Mouse (Mus musculus): ENCODE results near the gene Sigirr. TPM values are rescaled to one million over a fixed set of nuclear protein-coding genes. Genes with fewer than 3 reads are reported as not detected.
A peak's percentile ranks its signal among the peaks of the same experiment; 100 is the strongest.

Gene Sigirr
- polyA plus RNA-seq, 1 experiment from 2014 or later: 3.3 TPM

GRCm38 (mm10) chr7:141047581-141048225 is 52.7 kb downstream of the Sigirr start:
- peak; percentile 92 for ATAC-seq
- H3K9ac ChIP-seq (ENCODE audit: low read depth, low read length): peak overlapping the region; percentile 70
- H3K9me3 ChIP-seq (ENCODE audit: control insufficient read depth, low read length): no peaks in the 10 kb centered on the region
- no peaks in the 10 kb centered on the region for H3K27me3 ChIP-seq (replicated peaks; ENCODE audit: control insufficient read depth, insufficient read depth, low read length)
- H3K36me3 ChIP-seq (ENCODE audit: control insufficient read depth, insufficient read depth, low read length): no peaks in the 10 kb centered on the region
- peak overlapping the region; percentile 83 for H3K27ac ChIP-seq (ENCODE audit: low read depth, low read length)
- WGBS: 10% methylated on average over 15 of the region's 19 CpGs
- H3K4me1 ChIP-seq (ENCODE audit: control insufficient read depth, insufficient read depth, low read depth, low read length): peaks cover 4% of the 10 kb centered on the region
- peak overlapping the region; percentile 48 for H3K4me3 ChIP-seq (ENCODE audit: low read length)
- peak overlapping the region; percentile 97 for H3K4me2 ChIP-seq (ENCODE audit: low read length)

DNA sequence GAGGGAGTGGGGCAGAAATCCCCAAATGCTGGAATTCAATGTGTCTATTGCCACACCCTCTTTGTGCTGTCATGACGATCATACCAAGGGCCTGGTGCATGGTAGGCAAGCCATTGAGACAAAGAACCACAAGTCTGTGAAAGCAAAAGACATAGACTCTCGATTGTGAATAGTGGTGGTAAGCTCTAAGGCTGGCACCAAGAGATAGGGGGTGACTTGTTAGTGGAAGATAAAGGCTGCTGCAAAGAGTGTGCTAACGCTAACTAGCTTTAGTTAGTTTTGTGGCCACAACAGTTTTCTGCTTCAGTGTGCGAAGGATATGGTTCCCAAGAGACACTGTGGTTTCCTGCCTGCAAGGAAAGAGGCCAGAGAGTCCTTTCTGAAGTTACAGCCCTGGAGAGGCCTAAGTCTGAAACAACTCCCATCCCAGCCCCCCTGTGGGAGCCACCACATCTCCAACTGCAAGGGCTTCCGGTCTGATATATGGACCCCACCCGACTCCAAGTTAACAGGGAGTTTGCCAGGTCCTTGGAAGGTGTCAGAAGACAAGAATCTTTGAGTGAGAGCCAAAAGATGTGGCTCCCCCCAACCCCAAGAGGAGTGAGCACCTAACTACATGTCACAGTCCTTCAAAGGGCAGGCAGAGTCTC is 53.3 kb downstream of the Sigirr start:
- Histone ChIP-seq H3K4me1 (ENCODE audit: control insufficient read depth, insufficient read depth, low read depth, low read length) (peaks cover 4% of the 10 kb centered on the region), H3K4me3 (ENCODE audit: low read length) (no peak overlapping the region), H3K27me3 (replicated peaks; ENCODE audit: control insufficient read depth, insufficient read depth, low read length) (no peaks in the 10 kb centered on the region), H3K4me2 (ENCODE audit: low read length) (peak overlapping the region; percentile 97), H3K9me3 (ENCODE audit: control insufficient read depth, low read length) (no peaks in the 10 kb centered on the region), H3K36me3 (ENCODE audit: control insufficient read depth, insufficient read depth, low read length) (no peaks in the 10 kb centered on the region), H3K9ac (ENCODE audit: low read depth, low read length) (no peak overlapping the region), H3K27ac (ENCODE audit: low read depth, low read length) (peak overlapping the region; percentile 44)
- 66% methylated on average over 6 of the region's 6 CpGs for WGBS
- ATAC-seq: no peak

DNA sequence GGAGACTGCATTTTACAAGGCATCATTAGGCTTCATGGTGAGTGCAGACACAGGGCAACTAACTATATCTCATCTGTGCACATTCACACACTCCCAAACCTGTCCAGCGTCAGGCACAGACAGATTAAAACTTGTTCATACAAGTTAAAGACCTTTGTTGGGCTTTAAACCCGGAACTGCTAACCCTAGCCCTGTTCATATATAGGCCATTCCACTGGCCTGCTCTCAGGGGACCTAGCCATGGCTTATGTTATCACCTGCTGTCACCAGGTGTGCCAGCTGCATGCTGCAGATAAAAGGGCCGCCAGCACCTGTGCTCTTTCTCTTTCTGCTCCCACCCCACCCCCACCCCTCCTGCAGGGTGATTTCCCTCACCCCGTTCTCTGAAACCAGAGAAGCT is 57.8 kb downstream of the Sigirr start:
- H3K9me3 ChIP-seq (ENCODE audit: control insufficient read depth, low read length): no peaks in the 10 kb centered on the region
- H3K36me3 ChIP-seq (ENCODE audit: control insufficient read depth, insufficient read depth, low read length): no peaks in the 10 kb centered on the region
- 70% methylated on average over 4 of the region's 4 CpGs for WGBS
- no peak overlapping the region for H3K27ac ChIP-seq (ENCODE audit: low read depth, low read length)
- H3K4me2 ChIP-seq (ENCODE audit: low read length): no peak overlapping the region
- H3K4me1 ChIP-seq (ENCODE audit: control insufficient read depth, insufficient read depth, low read depth, low read length): no peaks in the 10 kb centered on the region
- H3K4me3 ChIP-seq (ENCODE audit: low read length): no peak overlapping the region
- no peaks in the 10 kb centered on the region for H3K27me3 ChIP-seq (replicated peaks; ENCODE audit: control insufficient read depth, insufficient read depth, low read length)
- no peak for ATAC-seq
- H3K9ac ChIP-seq (ENCODE audit: low read depth, low read length): no peak overlapping the region

GRCm38 (mm10) chr7:141041661-141042060 is 58.7 kb downstream of the Sigirr start:
- no peak overlapping the region for H3K27ac ChIP-seq (ENCODE audit: low read depth, low read length)

More at GRCm38 (mm10) chr7:141041661-141042060, 58.7 kb downstream of the Sigirr start:
- Histone ChIP-seq H3K27me3 (replicated peaks; ENCODE audit: control insufficient read depth, insufficient read depth, low read length) (no peaks in the 10 kb centered on the region), H3K9me3 (ENCODE audit: control insufficient read depth, low read length) (no peaks in the 10 kb centered on the region), H3K4me1 (ENCODE audit: control insufficient read depth, insufficient read depth, low read depth, low read length) (no peaks in the 10 kb centered on the region), H3K36me3 (ENCODE audit: control insufficient read depth, insufficient read depth, low read length) (no peaks in the 10 kb centered on the region), H3K4me3 (ENCODE audit: low read length) (no peak overlapping the region), H3K9ac (ENCODE audit: low read depth, low read length) (no peak overlapping the region), H3K4me2 (ENCODE audit: low read length) (no peak overlapping the region)
- 22% methylated on average over 5 of the region's 5 CpGs for WGBS
- peak; percentile 94 for ATAC-seq

Other genes starting within 250 kb of the Sigirr start
- gene Gm45785, start 244.2 kb downstream of the Sigirr start, polyA plus RNA-seq (2015; fragmentation: Nextera tagmentation; extraction: Ambion mirVana): 0.19 TPM in 1 of 2 replicates, not detected in the other
- gene Ric8a, start 243.6 kb downstream of the Sigirr start, polyA plus RNA-seq (2015; fragmentation: Nextera tagmentation; extraction: Ambion mirVana): 110 and 112 TPM in 2 replicates
- gene Bet1l, start 243.0 kb downstream of the Sigirr start, polyA plus RNA-seq (2015; fragmentation: Nextera tagmentation; extraction: Ambion mirVana): 37.5 and 47.5 TPM in 2 replicates
- 259 and 260 TPM in 2 replicates for gene Psmd13, start 218.6 kb downstream of the Sigirr start, polyA plus RNA-seq (2015; fragmentation: Nextera tagmentation; extraction: Ambion mirVana)
- 60.8 and 70.6 TPM in 2 replicates for gene Sirt3, start 218.3 kb downstream of the Sigirr start, polyA plus RNA-seq (2015; fragmentation: Nextera tagmentation; extraction: Ambion mirVana)
- gene Cox8b, start 200.1 kb downstream of the Sigirr start, polyA plus RNA-seq (2015; fragmentation: Nextera tagmentation; extraction: Ambion mirVana): 2.0 TPM in 1 of 2 replicates, not detected in the other
- gene Nlrp6, start 179.7 kb downstream of the Sigirr start, polyA plus RNA-seq (2015; fragmentation: Nextera tagmentation; extraction: Ambion mirVana): 0.65 and 0.75 TPM in 2 replicates
- gene Pgghg, start 159.2 kb downstream of the Sigirr start, polyA plus RNA-seq (2015; fragmentation: Nextera tagmentation; extraction: Ambion mirVana): 8.3 and 10.4 TPM in 2 replicates
- 0.49 and 1.7 TPM in 2 replicates for gene Ifitm5, start 150.3 kb downstream of the Sigirr start, polyA plus RNA-seq (2015; fragmentation: Nextera tagmentation; extraction: Ambion mirVana)
- gene Gm45717, start 144.6 kb downstream of the Sigirr start, polyA plus RNA-seq (2015; fragmentation: Nextera tagmentation; extraction: Ambion mirVana): not detected in 2 replicates
- gene Ifitm2, start 144.6 kb downstream of the Sigirr start, polyA plus RNA-seq (2015; fragmentation: Nextera tagmentation; extraction: Ambion mirVana): 182 and 202 TPM in 2 replicates
- gene Ifitm1, start 133.4 kb downstream of the Sigirr start, polyA plus RNA-seq (2015; fragmentation: Nextera tagmentation; extraction: Ambion mirVana): 15.2 and 19.4 TPM in 2 replicates
- 41.2 and 43.1 TPM in 2 replicates for gene Ifitm3, start 89.8 kb downstream of the Sigirr start, polyA plus RNA-seq (2015; fragmentation: Nextera tagmentation; extraction: Ambion mirVana)
- gene Ifitm6, start 82.6 kb downstream of the Sigirr start, polyA plus RNA-seq (2015; fragmentation: Nextera tagmentation; extraction: Ambion mirVana): 0.83 and 1.3 TPM in 2 replicates
- gene Gm17387, start 71.4 kb downstream of the Sigirr start, polyA plus RNA-seq (2015; fragmentation: Nextera tagmentation; extraction: Ambion mirVana): not detected in 2 replicates
- 53.3 and 55.0 TPM in 2 replicates for gene B4galnt4, start 39.5 kb downstream of the Sigirr start, polyA plus RNA-seq (2015; fragmentation: Nextera tagmentation; extraction: Ambion mirVana)
- gene Pkp3, start 22.4 kb downstream of the Sigirr start, polyA plus RNA-seq (2015; fragmentation: Nextera tagmentation; extraction: Ambion mirVana): 0.31 and 0.32 TPM in 2 replicates
- 0.49 and 0.80 TPM in 2 replicates for gene Ano9, start 17.2 kb upstream of the Sigirr start, polyA plus RNA-seq (2015; fragmentation: Nextera tagmentation; extraction: Ambion mirVana)
- 82.8 and 95.8 TPM in 2 replicates for gene Ptdss2, start 21.8 kb upstream of the Sigirr start, polyA plus RNA-seq (2015; fragmentation: Nextera tagmentation; extraction: Ambion mirVana)
- 53.6 and 54.1 TPM in 2 replicates for gene Rnh1, start 72.3 kb upstream of the Sigirr start, polyA plus RNA-seq (2015; fragmentation: Nextera tagmentation; extraction: Ambion mirVana)
- 93.2 and 132 TPM in 2 replicates for gene Hras, start 93.4 kb upstream of the Sigirr start, polyA plus RNA-seq (2015; fragmentation: Nextera tagmentation; extraction: Ambion mirVana)
- 10.1 and 10.4 TPM in 2 replicates for gene Lrrc56, start 93.6 kb upstream of the Sigirr start, polyA plus RNA-seq (2015; fragmentation: Nextera tagmentation; extraction: Ambion mirVana)
- gene Lmntd2, start 113.5 kb upstream of the Sigirr start, polyA plus RNA-seq (2015; fragmentation: Nextera tagmentation; extraction: Ambion mirVana): 0.35 and 0.89 TPM in 2 replicates
- 22.8 and 25.9 TPM in 2 replicates for gene Rassf7, start 115.3 kb upstream of the Sigirr start, polyA plus RNA-seq (2015; fragmentation: Nextera tagmentation; extraction: Ambion mirVana)
- gene Phrf1, start 128.2 kb upstream of the Sigirr start, polyA plus RNA-seq (2015; fragmentation: Nextera tagmentation; extraction: Ambion mirVana): 57.1 and 67.4 TPM in 2 replicates
- gene Irf7, start 165.9 kb upstream of the Sigirr start, polyA plus RNA-seq (2015; fragmentation: Nextera tagmentation; extraction: Ambion mirVana): 1.8 and 2.0 TPM in 2 replicates
- 0.29 TPM in 1 of 2 replicates, not detected in the other for gene Cdhr5, start 176.2 kb upstream of the Sigirr start, polyA plus RNA-seq (2015; fragmentation: Nextera tagmentation; extraction: Ambion mirVana)
- gene Sct, start 178.6 kb upstream of the Sigirr start, polyA plus RNA-seq (2015; fragmentation: Nextera tagmentation; extraction: Ambion mirVana): 3.5 and 6.1 TPM in 2 replicates
- 0.64 and 1.00 TPM in 2 replicates for gene Drd4, start 191.4 kb upstream of the Sigirr start, polyA plus RNA-seq (2015; fragmentation: Nextera tagmentation; extraction: Ambion mirVana)
- gene Deaf1, start 227.1 kb upstream of the Sigirr start, polyA plus RNA-seq (2015; fragmentation: Nextera tagmentation; extraction: Ambion mirVana): 202 and 206 TPM in 2 replicates
- 48.2 and 52.2 TPM in 2 replicates for gene Tmem80, start 227.2 kb upstream of the Sigirr start, polyA plus RNA-seq (2015; fragmentation: Nextera tagmentation; extraction: Ambion mirVana)
- 2.5 and 3.1 TPM in 2 replicates for gene Eps8l2, start 238.3 kb upstream of the Sigirr start, polyA plus RNA-seq (2015; fragmentation: Nextera tagmentation; extraction: Ambion mirVana)